Mouse (Mus musculus): Measurements from ENCODE around the gene Podnl1.

Podnl1 gene

GRCm38 (mm10) chr8:84127202-84127901, 1.6 kb downstream of the Podnl1 start:
- no peak for DNase-seq (ENCODE audit: low read depth, low spot score)

- no peak for DNase-seq (ENCODE audit: low read depth, low spot score)
Observed at GRCm38 (mm10) chr8:84128277-84128676, 2.5 kb downstream of the Podnl1 start.

GRCm38 (mm10) chr8:84130806-84131205, 5.0 kb downstream of the Podnl1 start:
- DNase-seq (ENCODE audit: low read depth, low spot score) = no peak

- DNase-seq (ENCODE audit: low read depth, low spot score) = no peak
Observed at GRCm38 (mm10) chr8:84132225-84132624, 6.4 kb downstream of the Podnl1 start.

GRCm38 (mm10) chr8:84137848-84138247, 12.1 kb downstream of the Podnl1 start:
- DNase-seq (ENCODE audit: low read depth, low spot score) = peak; percentile 49

- DNase-seq (ENCODE audit: low read depth, low spot score) = no peak
Observed at GRCm38 (mm10) chr8:84140838-84141237, 15.0 kb downstream of the Podnl1 start.

- DNase-seq (ENCODE audit: low read depth, low spot score) = peak; percentile 75
Observed at GRCm38 (mm10) chr8:84144636-84145245, 19.0 kb downstream of the Podnl1 start.

GRCm38 (mm10) chr8:84147324-84147766, 21.6 kb downstream of the Podnl1 start:
- no peak for DNase-seq (ENCODE audit: low read depth, low spot score)

GRCm38 (mm10) chr8:84147769-84148530, 22.2 kb downstream of the Podnl1 start, which contains the start of the genes Cc2d1a and 4930432K21Rik:
Cc2d1a (minus strand) TSS chr8:84147936.
4930432K21Rik (plus strand) TSS chr8:84148025.
- DNase-seq (ENCODE audit: low read depth, low spot score) = peak; percentile 99

- DNase-seq (ENCODE audit: low read depth, low spot score) = no peak
Observed at GRCm38 (mm10) chr8:84148531-84148850, 22.7 kb downstream of the Podnl1 start.

- DNase-seq (ENCODE audit: low read depth, low spot score) = no peak
Observed at GRCm38 (mm10) chr8:84149181-84149580, 23.4 kb downstream of the Podnl1 start.

- DNase-seq (ENCODE audit: low read depth, low spot score) = peak; percentile 47
Observed at GRCm38 (mm10) chr8:84157620-84158019, 31.8 kb downstream of the Podnl1 start.

- no peak for DNase-seq (ENCODE audit: low read depth, low spot score)
Observed at GRCm38 (mm10) chr8:84167696-84168095, 41.9 kb downstream of the Podnl1 start.

GRCm38 (mm10) chr8:84170096-84170495, 44.3 kb downstream of the Podnl1 start:
- DNase-seq (ENCODE audit: low read depth, low spot score) = peak; percentile 62

- DNase-seq (ENCODE audit: low read depth, low spot score) = no peak
Observed at GRCm38 (mm10) chr8:84173861-84174260, 48.1 kb downstream of the Podnl1 start.

GRCm38 (mm10) chr8:84176560-84176959, 50.8 kb downstream of the Podnl1 start:
- no peak for DNase-seq (ENCODE audit: low read depth, low spot score)

GRCm38 (mm10) chr8:84177405-84177804, 51.6 kb downstream of the Podnl1 start:
- no peak for DNase-seq (ENCODE audit: low read depth, low spot score)

GRCm38 (mm10) chr8:84178592-84178991, 52.8 kb downstream of the Podnl1 start:
- DNase-seq (ENCODE audit: low read depth, low spot score) = no peak

GRCm38 (mm10) chr8:84179946-84180345, 54.2 kb downstream of the Podnl1 start:
- DNase-seq (ENCODE audit: low read depth, low spot score) = no peak

GRCm38 (mm10) chr8:84180530-84181190, 54.9 kb downstream of the Podnl1 start:
- no peak for DNase-seq (ENCODE audit: low read depth, low spot score)

All from 3T3-L1 (cell line).